Mouse (Mus musculus): Measurements from ENCODE around the gene Olfr922. TPM values are rescaled to one million over a fixed set of nuclear protein-coding genes. Genes with fewer than 3 reads are reported as not detected.

Gene Olfr922
- polyA plus RNA-seq, 1 experiment from 2014 or later: not detected

- ATAC-seq: no peak
- TF ChIP-seq EP300 (IDR thresholded peaks at IDR 0.05) (no peak), CTCF (IDR thresholded peaks at IDR 0.05) (no peak)
- no peaks in the 10 kb centered on the region for H3K9me3 ChIP-seq (ENCODE audit: low read length)
- H3K4me3 ChIP-seq (ENCODE audit: low read depth, low read length): no peak within 1 kb of the TSS
- 89% methylated on average over 1 of the region's 1 CpGs for WGBS
- no peak within 1 kb of the TSS for H3K9ac ChIP-seq (replicated peaks; ENCODE audit: low read depth)
- H3K27ac ChIP-seq (ENCODE audit: low read length): no peak within 1 kb of the TSS
- no peak for DNase-seq (ENCODE audit: low spot score)
- no peak within 1 kb of the TSS for H3K4me2 ChIP-seq (replicated peaks; ENCODE audit: low read depth, low read length)
- no peaks in the 10 kb centered on the region for H3K4me1 ChIP-seq (ENCODE audit: insufficient read depth, low read depth, low read length)
- no peaks in the 10 kb centered on the region for H3K36me3 ChIP-seq (ENCODE audit: insufficient read depth, low read length)
- no peaks in the 10 kb centered on the region for H3K27me3 ChIP-seq (replicated peaks; ENCODE audit: insufficient read depth, low read length)
Measured at GRCm38 (mm10) chr9:38844149-38844548, 29.7 kb downstream of the Olfr922 start, which contains the start of gene Olfr924. TSS of gene Olfr924 (plus strand) at chr9:38844449.

GRCm38 (mm10) chr9:38854760-38855159 lies 40.3 kb downstream of the Olfr922 start, which contains the start of gene Olfr26:
TSS of gene Olfr26 (plus strand) at chr9:38855060.
- Histone ChIP-seq H3K9ac (replicated peaks; ENCODE audit: low read depth) (no peak within 1 kb of the TSS), H3K4me3 (ENCODE audit: low read depth, low read length) (no peak within 1 kb of the TSS), H3K36me3 (ENCODE audit: insufficient read depth, low read length) (no peaks in the 10 kb centered on the region), H3K9me3 (ENCODE audit: low read length) (no peaks in the 10 kb centered on the region), H3K4me1 (ENCODE audit: insufficient read depth, low read depth, low read length) (no peaks in the 10 kb centered on the region), H3K4me2 (replicated peaks; ENCODE audit: low read depth, low read length) (no peak within 1 kb of the TSS), H3K27me3 (replicated peaks; ENCODE audit: insufficient read depth, low read length) (no peaks in the 10 kb centered on the region), H3K27ac (ENCODE audit: low read length) (no peak within 1 kb of the TSS)
- ATAC-seq (no peak), DNase-seq (ENCODE audit: low spot score) (no peak)
- TF ChIP-seq EP300 (IDR thresholded peaks at IDR 0.05): no peak
- no peak for TF ChIP-seq CTCF (IDR thresholded peaks at IDR 0.05)

Other genes with a start within 250 kb of the Olfr922 start
- gene Olfr912, start 234.4 kb upstream of the Olfr922 start, polyA plus RNA-seq (2015; fragmentation: Nextera tagmentation; extraction: Ambion mirVana): not detected in 2 replicates
- gene Olfr913, start 221.9 kb upstream of the Olfr922 start, polyA plus RNA-seq (2015; fragmentation: Nextera tagmentation; extraction: Ambion mirVana): not detected in 2 replicates
- gene Olfr914, start 209.5 kb upstream of the Olfr922 start, polyA plus RNA-seq (2015; fragmentation: Nextera tagmentation; extraction: Ambion mirVana): not detected in 2 replicates
- not detected in 2 replicates for gene Olfr916, start 154.7 kb upstream of the Olfr922 start, polyA plus RNA-seq (2015; fragmentation: Nextera tagmentation; extraction: Ambion mirVana)
- gene Olfr917, start 148.8 kb upstream of the Olfr922 start, polyA plus RNA-seq (2015; fragmentation: Nextera tagmentation; extraction: Ambion mirVana): not detected in 2 replicates
- not detected in 2 replicates for gene Olfr918, start 140.0 kb upstream of the Olfr922 start, polyA plus RNA-seq (2015; fragmentation: Nextera tagmentation; extraction: Ambion mirVana)
- not detected in 2 replicates for gene Olfr919, start 110.9 kb upstream of the Olfr922 start, polyA plus RNA-seq (2015; fragmentation: Nextera tagmentation; extraction: Ambion mirVana)
- gene Vwa5a, start 96.3 kb upstream of the Olfr922 start, polyA plus RNA-seq (2015; fragmentation: Nextera tagmentation; extraction: Ambion mirVana): 30.3 and 34.9 TPM in 2 replicates
- gene Olfr920, start 62.3 kb upstream of the Olfr922 start, polyA plus RNA-seq (2015; fragmentation: Nextera tagmentation; extraction: Ambion mirVana): 0.14 and 0.17 TPM in 2 replicates
- not detected in 2 replicates for gene Olfr921, start 41.5 kb upstream of the Olfr922 start, polyA plus RNA-seq (2015; fragmentation: Nextera tagmentation; extraction: Ambion mirVana)
- not detected in 2 replicates for gene Olfr923, start 11.9 kb downstream of the Olfr922 start, polyA plus RNA-seq (2015; fragmentation: Nextera tagmentation; extraction: Ambion mirVana)
- not detected in 2 replicates for gene Olfr924, start 29.8 kb downstream of the Olfr922 start, polyA plus RNA-seq (2015; fragmentation: Nextera tagmentation; extraction: Ambion mirVana)
- gene Olfr26, start 40.4 kb downstream of the Olfr922 start, polyA plus RNA-seq (2015; fragmentation: Nextera tagmentation; extraction: Ambion mirVana): not detected in 2 replicates
- gene Olfr926, start 62.5 kb downstream of the Olfr922 start, polyA plus RNA-seq (2015; fragmentation: Nextera tagmentation; extraction: Ambion mirVana): not detected in 2 replicates
- not detected in 2 replicates for gene Olfr930, start 115.2 kb downstream of the Olfr922 start, polyA plus RNA-seq (2015; fragmentation: Nextera tagmentation; extraction: Ambion mirVana)
- not detected in 2 replicates for gene Olfr933, start 157.7 kb downstream of the Olfr922 start, polyA plus RNA-seq (2015; fragmentation: Nextera tagmentation; extraction: Ambion mirVana)
- not detected in 2 replicates for gene Olfr934, start 173.7 kb downstream of the Olfr922 start, polyA plus RNA-seq (2015; fragmentation: Nextera tagmentation; extraction: Ambion mirVana)
- not detected in 2 replicates for gene Olfr935, start 185.1 kb downstream of the Olfr922 start, polyA plus RNA-seq (2015; fragmentation: Nextera tagmentation; extraction: Ambion mirVana)
- gene Olfr146, start 208.8 kb downstream of the Olfr922 start, polyA plus RNA-seq (2015; fragmentation: Nextera tagmentation; extraction: Ambion mirVana): not detected in 2 replicates

Data from lung, postnatal 0 days (tissue).